Mouse (Mus musculus) bone marrow, adult 2 months (tissue): Measurements from ENCODE around the gene Ifnar2.

ENCODE experiments used
- CTCF ChIP-seq: fragments of 200-500 bp; IDR thresholded peaks from 2 replicates; pipeline ENCODE4 v1.5.1; 2011; ENCODE audit warnings: low read length, control low read depth; ENCODE audit not compliant: control insufficient read depth, insufficient read depth
- POLR2A ChIP-seq: fragments of 200-500 bp; IDR thresholded peaks from 2 replicates; pipeline ENCODE4 v1.6.1; 2011; ENCODE audit warnings: low read depth, mild to moderate bottlenecking, control low read depth, low read length, borderline replicate concordance; ENCODE audit not compliant: control insufficient read depth

GRCm38 (mm10) chr16:91415391-91416189, 43.0 kb downstream of the Ifnar2 start:
- TF ChIP-seq CTCF (no peak), POLR2A (no peak)
